12 mouse cellular contexts compared by ENCODE assay signal in the genomic region with DNA sequence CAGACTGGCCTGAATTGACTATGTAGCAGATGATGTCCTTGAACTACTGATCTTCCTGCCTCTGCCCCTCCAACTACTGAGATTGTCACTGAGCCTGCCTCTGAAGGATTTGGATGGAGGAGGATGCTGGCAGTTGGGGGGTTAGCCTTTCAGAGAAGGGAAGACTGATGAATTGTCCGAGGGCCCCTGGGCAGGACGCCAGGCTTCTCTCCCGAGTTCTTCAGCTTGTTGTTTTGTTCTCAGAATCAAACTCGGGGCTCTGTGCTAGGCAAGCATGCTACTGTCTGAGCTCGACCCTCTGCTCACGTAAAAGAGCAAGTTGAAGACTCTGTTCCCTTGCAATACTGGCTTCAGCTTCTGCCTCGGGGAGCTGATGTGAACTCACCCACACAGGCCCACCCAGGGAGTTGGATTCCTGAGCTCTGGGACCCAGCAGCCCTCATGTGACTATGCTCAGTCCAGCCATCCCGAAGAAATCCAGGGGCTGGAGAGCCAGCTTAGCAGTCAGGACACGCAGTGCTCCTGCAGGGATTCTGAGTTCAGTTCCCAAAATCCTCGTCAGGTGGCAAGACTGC. TPM values are rescaled to one million over a fixed set of nuclear protein-coding genes. Genes with fewer than 3 reads are reported as not detected.
DNase-seq lines count a peak whose midpoint lies in the region; ATAC-seq lines count a peak whose summit lies in the region.
"Had no signal": no experiment of that assay in that cellular context is flagged by ENCODE, and none has a peak within 500 bp of the region (broad histone marks: within the 10 kb centered on the region; RNA-seq: fewer than 3 reads in every experiment).

No protein-coding gene starts in this region.

- H3K4me2 ChIP-seq in heart, embryonic 16.5 days (ENCODE audit: low read depth, low read length), result peak overlapping the region; percentile 1; the same call in 1 of the 2 replicates
- H3K4me2 ChIP-seq in midbrain, embryonic 14.5 days (ENCODE audit: low read length), result no peak overlapping the region
- no peak overlapping the region for H3K4me2 ChIP-seq in forebrain, embryonic 16.5 days (ENCODE audit: low read length)
- H3K4me2 ChIP-seq in stomach, embryonic 16.5 days (ENCODE audit: low read depth, low read length), result no peak overlapping the region
- H3K4me2 ChIP-seq: limb, embryonic 13.5 days had no signal

- no peak overlapping the region for H3K27ac ChIP-seq in heart, embryonic 16.5 days (ENCODE audit: low read length)
- H3K27ac ChIP-seq in midbrain, embryonic 14.5 days (replicated peaks; ENCODE audit: low read depth, low read length), result peak overlapping the region; percentile 9; the same call in 1 of the 2 replicates
- H3K27ac ChIP-seq in midbrain, embryonic 10.5 days (replicated peaks), result no peak overlapping the region
- no peak overlapping the region for H3K27ac ChIP-seq in forebrain, embryonic 16.5 days (ENCODE audit: low read length)
- peak overlapping the region; percentile 19; the same call in 1 of the 2 replicates for H3K27ac ChIP-seq in stomach, embryonic 16.5 days (ENCODE audit: low read length)
- H3K27ac ChIP-seq: limb, embryonic 13.5 days had no signal

- DNase-seq in heart, adult 8-10 months (ENCODE audit: low spot score), result no peak
- DNase-seq in midbrain, embryonic 14.5 days, result peak; percentile 71
- no peak for DNase-seq in midbrain, embryonic 10.5 days (ENCODE audit: low spot score)
- DNase-seq in cerebellum, postnatal 25 days, result no peak
- no peak for DNase-seq in frontal cortex, adult 2 months (ENCODE audit: extremely low spot score in 1 of 2, low spot score in 1 of 2)
- DNase-seq: cerebellum, adult 18-20 months; thymus, postnatal 36 days had no signal

- no peaks in the 10 kb centered on the region for H3K27me3 ChIP-seq in heart, embryonic 16.5 days (ENCODE audit: control insufficient read depth, insufficient read depth, low read length)
- H3K27me3 ChIP-seq in midbrain, embryonic 14.5 days (ENCODE audit: control insufficient read depth, insufficient read depth, low read length), result no peaks in the 10 kb centered on the region; the same call in 1 of the 2 replicates
- peaks cover 19% of the 10 kb centered on the region for H3K27me3 ChIP-seq in midbrain, embryonic 10.5 days (ENCODE audit: low read depth, poor library complexity, severe bottlenecking)
- no peaks in the 10 kb centered on the region for H3K27me3 ChIP-seq in forebrain, embryonic 16.5 days (replicated peaks; ENCODE audit: control insufficient read depth, insufficient read depth, low read length)
- no peaks in the 10 kb centered on the region for H3K27me3 ChIP-seq in stomach, embryonic 16.5 days (ENCODE audit: control insufficient read depth, insufficient read depth, low read length)
- H3K27me3 ChIP-seq: CH12.LX; limb, embryonic 13.5 days had no signal

- no peaks in the 10 kb centered on the region for H3K36me3 ChIP-seq in heart, embryonic 16.5 days (ENCODE audit: control insufficient read depth, insufficient read depth)
- H3K36me3 ChIP-seq in midbrain, embryonic 14.5 days (ENCODE audit: control insufficient read depth, insufficient read depth, low read length), result no peaks in the 10 kb centered on the region
- H3K36me3 ChIP-seq in midbrain, embryonic 10.5 days, result no peaks in the 10 kb centered on the region
- H3K36me3 ChIP-seq in forebrain, embryonic 16.5 days (ENCODE audit: control insufficient read depth, insufficient read depth), result no peaks in the 10 kb centered on the region
- H3K36me3 ChIP-seq in stomach, embryonic 16.5 days (ENCODE audit: control insufficient read depth, insufficient read depth, low read length), result no peaks in the 10 kb centered on the region
- H3K36me3 ChIP-seq: limb, embryonic 13.5 days had no signal

- no peak overlapping the region for H3K4me3 ChIP-seq in heart, embryonic 16.5 days (ENCODE audit: low read length)
- no peak overlapping the region for H3K4me3 ChIP-seq in midbrain, embryonic 14.5 days (replicated peaks; ENCODE audit: low read depth, low read length)
- H3K4me3 ChIP-seq in midbrain, embryonic 10.5 days, result no peak overlapping the region
- no peak overlapping the region for H3K4me3 ChIP-seq in forebrain, embryonic 16.5 days (replicated peaks; ENCODE audit: low read length)
- H3K4me3 ChIP-seq in stomach, embryonic 16.5 days (replicated peaks; ENCODE audit: low read length), result no peak overlapping the region
- H3K4me3 ChIP-seq: limb, embryonic 13.5 days had no signal

- H3K4me1 ChIP-seq in heart, embryonic 16.5 days (ENCODE audit: control insufficient read depth, insufficient read depth, low read length), result peaks cover 13% of the 10 kb centered on the region; the same call in 1 of the 2 replicates
- peaks cover 5% of the 10 kb centered on the region; the same call in 1 of the 2 replicates for H3K4me1 ChIP-seq in midbrain, embryonic 14.5 days (ENCODE audit: control insufficient read depth, insufficient read depth, low read length)
- H3K4me1 ChIP-seq in midbrain, embryonic 10.5 days, result peaks cover 17% of the 10 kb centered on the region
- peaks cover 10% of the 10 kb centered on the region for H3K4me1 ChIP-seq in forebrain, embryonic 16.5 days (replicated peaks; ENCODE audit: control insufficient read depth, insufficient read depth, low read length)
- H3K4me1 ChIP-seq in stomach, embryonic 16.5 days (ENCODE audit: control insufficient read depth, insufficient read depth, low read length), result peaks cover 12% of the 10 kb centered on the region

- no peak for ATAC-seq in heart, embryonic 16.5 days (replicated peaks; ENCODE audit: extremely low read depth, insufficient read depth, low FRiP score)
- ATAC-seq in midbrain, embryonic 14.5 days (ENCODE audit: low FRiP score, low TSS enrichment), result no peak
- ATAC-seq in forebrain, embryonic 16.5 days, result peak; percentile 51; the same call in 1 of the 2 replicates
- no peak for ATAC-seq in stomach, embryonic 16.5 days (ENCODE audit: insufficient read depth, low FRiP score)

- peak overlapping the region; percentile 3; the same call in 1 of the 2 replicates for H3K9ac ChIP-seq in heart, embryonic 16.5 days (ENCODE audit: low read length)
- no peak overlapping the region for H3K9ac ChIP-seq in midbrain, embryonic 14.5 days (replicated peaks; ENCODE audit: low read length)
- H3K9ac ChIP-seq in forebrain, embryonic 16.5 days (replicated peaks; ENCODE audit: low read depth, low read length), result no peak overlapping the region
- 0 out of 2 replicates have a peak overlapping the region, but pooled peaks have one; percentile 32 for H3K9ac ChIP-seq in stomach, embryonic 16.5 days (ENCODE audit: low read length)
- H3K9ac ChIP-seq: limb, embryonic 13.5 days had no signal

- H3K9me3 ChIP-seq in heart, embryonic 16.5 days (replicated peaks; ENCODE audit: control insufficient read depth, low read length), result no peaks in the 10 kb centered on the region
- no peaks in the 10 kb centered on the region for H3K9me3 ChIP-seq in midbrain, embryonic 14.5 days (ENCODE audit: control insufficient read depth, low read length)
- H3K9me3 ChIP-seq in midbrain, embryonic 10.5 days (replicated peaks), result no peaks in the 10 kb centered on the region
- no peaks in the 10 kb centered on the region for H3K9me3 ChIP-seq in forebrain, embryonic 16.5 days (ENCODE audit: control insufficient read depth, low read length)
- H3K9me3 ChIP-seq in stomach, embryonic 16.5 days (replicated peaks; ENCODE audit: control insufficient read depth, low read length), result no peaks in the 10 kb centered on the region
- H3K9me3 ChIP-seq: limb, embryonic 13.5 days had no signal

- WGBS in heart, embryonic 16.5 days, result 24% methylated on average over 10 of the region's 10 CpGs
- WGBS in midbrain, embryonic 14.5 days, result 29% methylated on average over 10 of the region's 10 CpGs
- 52% methylated on average over 10 of the region's 10 CpGs for WGBS in midbrain, embryonic 10.5 days
- 4% methylated on average over 10 of the region's 10 CpGs for WGBS in forebrain, embryonic 16.5 days
- 22% methylated on average over 10 of the region's 10 CpGs for WGBS in stomach, embryonic 16.5 days

RNA-seq across cellular contexts. Expression of a gene that starts 4.6 kb away (rescaled TPM):
- polyA plus RNA-seq in heart, embryonic 16.5 days (2015; fragmentation: Nextera tagmentation; extraction: Ambion mirVana), result 150 and 195 TPM in 2 replicates
- total RNA-seq in heart, adult 8-10 months (2022), result 100 to 1,000 TPM; 165 to 276 (median 226) TPM
- 47.0 and 55.6 TPM in 2 replicates for polyA plus RNA-seq in midbrain, embryonic 14.5 days (2014; fragmentation: Nextera tagmentation; extraction: Ambion mirVana)
- polyA plus RNA-seq in midbrain, embryonic 10.5 days (2016; fragmentation: Nextera tagmentation; extraction: Ambion mirVana), result 81.4 and 93.1 TPM in 2 replicates
- 42.3 and 49.6 TPM in 2 replicates for polyA plus RNA-seq in forebrain, embryonic 16.5 days (2015; fragmentation: Nextera tagmentation; extraction: Ambion mirVana)
- polyA plus RNA-seq in stomach, embryonic 16.5 days (2015; fragmentation: Nextera tagmentation; extraction: Ambion mirVana), result 351 and 400 TPM in 2 replicates
- polyA plus RNA-seq in frontal cortex, adult 2 months (2012; rRNA removed), result 39.8 and 53.5 TPM in 2 replicates

RNA-seq across cellular contexts. Expression of a gene that starts 15.8 kb away (rescaled TPM):
- polyA plus RNA-seq in heart, embryonic 16.5 days (2015; fragmentation: Nextera tagmentation; extraction: Ambion mirVana), result 0.25 and 0.30 TPM in 2 replicates
- total RNA-seq in heart, adult 8-10 months (2022), result 10 to 100 TPM; 20.7 to 55.8 (median 48.5) TPM
- not detected in 2 replicates for polyA plus RNA-seq in midbrain, embryonic 14.5 days (2014; fragmentation: Nextera tagmentation; extraction: Ambion mirVana)
- not detected in 2 replicates for polyA plus RNA-seq in midbrain, embryonic 10.5 days (2016; fragmentation: Nextera tagmentation; extraction: Ambion mirVana)
- polyA plus RNA-seq in forebrain, embryonic 16.5 days (2015; fragmentation: Nextera tagmentation; extraction: Ambion mirVana), result not detected in 2 replicates
- 0.10 and 0.11 TPM in 2 replicates for polyA plus RNA-seq in stomach, embryonic 16.5 days (2015; fragmentation: Nextera tagmentation; extraction: Ambion mirVana)
- polyA plus RNA-seq in frontal cortex, adult 2 months (2012; rRNA removed), result 3.4 and 3.8 TPM in 2 replicates
- total RNA-seq: CH12.LX had no signal

RNA-seq across cellular contexts. Expression of a gene that starts 26.2 kb away (rescaled TPM):
- 0.85 and 1.5 TPM in 2 replicates for polyA plus RNA-seq in heart, embryonic 16.5 days (2015; fragmentation: Nextera tagmentation; extraction: Ambion mirVana)
- under 1 TPM in 1 of 4 experiments, not detected in 3; 0.50 TPM for total RNA-seq in heart, adult 8-10 months (2022)
- polyA plus RNA-seq in midbrain, embryonic 14.5 days (2014; fragmentation: Nextera tagmentation; extraction: Ambion mirVana), result 2.0 and 3.7 TPM in 2 replicates
- polyA plus RNA-seq in midbrain, embryonic 10.5 days (2016; fragmentation: Nextera tagmentation; extraction: Ambion mirVana), result 0.42 and 0.81 TPM in 2 replicates
- 3.0 and 3.3 TPM in 2 replicates for polyA plus RNA-seq in forebrain, embryonic 16.5 days (2015; fragmentation: Nextera tagmentation; extraction: Ambion mirVana)
- polyA plus RNA-seq in stomach, embryonic 16.5 days (2015; fragmentation: Nextera tagmentation; extraction: Ambion mirVana), result 0.99 and 1.0 TPM in 2 replicates
- polyA plus RNA-seq in frontal cortex, adult 2 months (2012; rRNA removed), result 0.98 and 1.7 TPM in 2 replicates

RNA-seq across cellular contexts. Expression of a gene that starts 48.3 kb away (rescaled TPM):
- polyA plus RNA-seq in heart, embryonic 16.5 days (2015; fragmentation: Nextera tagmentation; extraction: Ambion mirVana), result 18.7 and 24.0 TPM in 2 replicates
- total RNA-seq in heart, adult 8-10 months (2022), result 10 to 100 TPM; 14.3 to 19.9 (median 17.6) TPM
- 16.5 and 16.6 TPM in 2 replicates for polyA plus RNA-seq in midbrain, embryonic 14.5 days (2014; fragmentation: Nextera tagmentation; extraction: Ambion mirVana)
- polyA plus RNA-seq in midbrain, embryonic 10.5 days (2016; fragmentation: Nextera tagmentation; extraction: Ambion mirVana), result 22.0 and 22.8 TPM in 2 replicates
- 10.1 and 12.3 TPM in 2 replicates for polyA plus RNA-seq in forebrain, embryonic 16.5 days (2015; fragmentation: Nextera tagmentation; extraction: Ambion mirVana)
- polyA plus RNA-seq in stomach, embryonic 16.5 days (2015; fragmentation: Nextera tagmentation; extraction: Ambion mirVana), result 28.6 and 34.3 TPM in 2 replicates
- 8.8 and 9.3 TPM in 2 replicates for polyA plus RNA-seq in frontal cortex, adult 2 months (2012; rRNA removed)

Comparison
In these comparisons a context has a peak if more than half of its experiments do, and no peak if none do; other contexts are left out.
1. H3K27ac ChIP-seq: peak in midbrain, embryonic 14.5 days (single experiment) and stomach, embryonic 16.5 days (single experiment); none in heart, embryonic 16.5 days (single experiment), midbrain, embryonic 10.5 days (single experiment) and forebrain, embryonic 16.5 days (single experiment).
2. H3K9ac ChIP-seq: peak in heart, embryonic 16.5 days (single experiment) and stomach, embryonic 16.5 days (single experiment); none in midbrain, embryonic 14.5 days (single experiment) and forebrain, embryonic 16.5 days (single experiment).